Mouse (Mus musculus) G1E (cell line): Measurements from ENCODE around the gene Zbtb49.

Experiments used
- CTCF ChIP-seq: IDR thresholded peaks from 2 replicates; pipeline ENCODE4 v1.5.1; 2012; ENCODE audit warnings: low read depth, low read length, inconsistent platforms, mixed read lengths
- TAL1 ChIP-seq: conservative IDR thresholded peaks from 2 replicates; pipeline ENCODE4 v1.6.1; 2012; ENCODE audit warnings: low read depth, low read length, inconsistent platforms, mixed read lengths

DNA sequence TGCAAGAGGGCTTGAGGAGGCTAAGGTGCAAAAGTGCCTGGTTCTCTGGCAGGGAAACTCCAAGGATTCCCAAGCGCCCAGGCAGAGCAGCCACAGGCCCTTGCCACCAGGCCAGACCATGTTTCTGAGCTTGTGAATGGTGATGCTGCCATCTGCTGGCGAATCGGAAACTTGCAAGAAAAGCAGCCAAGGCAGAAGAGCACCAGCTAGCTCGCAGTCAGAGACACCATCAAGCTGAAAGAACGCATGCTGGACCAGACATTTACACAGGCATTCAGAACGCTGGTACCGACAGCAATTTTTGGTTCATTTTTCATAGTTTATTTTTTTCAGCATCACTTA is 22.8 kb downstream of the Zbtb49 start:
- TF ChIP-seq CTCF (peak; percentile 53; the same call in 1 of the 2 replicates), TAL1 (no peak)
